Mouse (Mus musculus) right cerebral cortex, postnatal 10 days (tissue): ENCODE data around the gene Morf4l2.
"Not testable (repeated sequence)": the region's sequence is repeated elsewhere in the genome, so short reads cannot be mapped to it uniquely, and the experiment has no call there.

Experiments
- DNase-seq, 2 experiments: peaks; one replicate each; pipeline ENCODE4 v3.0.0; 2021; ENCODE audit warnings: low spot score in 2 of 2

Gene Morf4l2

DNA sequence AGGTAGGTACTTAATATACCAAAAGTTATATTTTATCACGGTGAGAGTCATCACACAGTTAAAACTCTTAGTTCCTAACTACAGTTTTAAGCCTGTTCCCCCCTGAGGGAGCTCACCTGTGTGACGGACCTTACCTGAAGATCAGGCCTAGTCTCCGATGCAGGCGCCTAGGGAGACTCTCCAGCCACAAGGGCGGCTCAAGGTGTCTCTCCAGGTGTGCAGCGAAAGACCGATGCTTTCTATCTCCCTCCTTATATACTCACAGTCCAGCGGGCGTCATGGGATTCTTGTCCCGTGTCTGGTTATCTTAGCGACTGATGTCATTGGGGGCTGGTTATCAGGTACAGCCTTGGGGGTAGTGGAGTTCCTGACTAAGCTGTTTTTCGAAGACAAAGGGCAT, at the start of gene Morf4l2:
Gene Morf4l2, minus strand, starts transcription at position 232 of the 400 bp plus-strand sequence.
- DNase-seq, result peak; percentile 21 to 29

DNA sequence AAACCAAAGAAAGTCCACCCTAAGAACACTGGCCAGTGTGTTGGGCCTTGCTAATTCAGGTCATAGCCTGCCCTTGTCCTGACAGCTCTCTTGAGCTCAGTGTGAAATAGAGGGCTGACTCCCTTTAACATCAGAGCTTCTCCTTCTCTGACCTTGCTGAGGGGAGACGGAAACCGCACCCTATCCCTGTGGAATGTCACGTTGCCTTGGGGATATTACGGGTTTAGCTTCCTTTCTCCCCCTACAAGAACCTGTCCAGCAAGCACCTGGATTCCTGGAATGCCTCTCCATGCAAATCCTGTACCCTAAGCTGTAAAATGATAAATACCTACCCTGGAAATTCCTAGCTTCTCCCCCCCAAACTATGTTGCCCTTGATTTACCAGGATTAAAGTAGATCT, 46.0 kb upstream of the Morf4l2 start:
- DNase-seq, result no peak

DNA sequence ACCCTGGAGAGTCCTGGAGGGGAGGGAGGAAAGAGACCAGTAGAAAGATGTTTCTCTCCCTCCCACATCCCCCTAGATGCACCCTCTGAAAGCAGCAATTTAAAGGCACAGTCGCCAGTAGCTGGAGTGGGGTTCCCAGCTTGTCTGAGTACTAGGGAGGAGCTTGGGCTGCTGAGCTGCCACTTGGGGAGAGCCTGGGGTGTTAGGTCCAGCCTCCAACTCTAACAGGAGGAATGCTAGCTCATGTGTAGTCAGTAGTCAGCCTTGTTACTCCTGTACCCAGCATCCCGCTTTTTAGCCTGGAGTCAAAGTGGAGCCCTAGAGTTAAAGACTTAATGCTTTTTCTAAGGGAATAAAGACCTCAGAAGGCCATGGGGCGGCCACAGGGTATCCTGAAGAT, 36.6 kb upstream of the Morf4l2 start, which contains the start of gene Glra4:
Gene Glra4, minus strand, starts transcription at position 101 of the 400 bp plus-strand sequence.
- no peak for DNase-seq

DNA sequence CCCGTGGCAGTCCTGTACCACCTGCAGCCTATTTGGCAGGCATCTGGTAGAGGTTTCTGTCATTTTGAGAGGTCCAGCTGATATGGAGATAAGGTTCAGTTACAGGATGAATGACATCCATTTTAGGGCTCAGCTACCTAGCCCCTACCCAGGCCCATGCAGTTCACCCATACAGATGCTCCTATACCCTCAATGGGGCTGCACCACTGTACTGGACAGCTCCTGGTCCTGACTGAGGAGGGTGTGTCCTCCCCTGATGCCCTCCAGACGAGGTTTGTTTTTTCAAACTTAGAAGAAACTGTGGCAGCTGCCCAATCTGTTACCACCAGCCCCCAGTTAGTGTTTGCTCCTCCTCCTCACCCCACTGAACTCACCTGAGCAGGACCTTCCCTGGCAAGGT, 35.8 kb upstream of the Morf4l2 start:
- no peak for DNase-seq

DNA sequence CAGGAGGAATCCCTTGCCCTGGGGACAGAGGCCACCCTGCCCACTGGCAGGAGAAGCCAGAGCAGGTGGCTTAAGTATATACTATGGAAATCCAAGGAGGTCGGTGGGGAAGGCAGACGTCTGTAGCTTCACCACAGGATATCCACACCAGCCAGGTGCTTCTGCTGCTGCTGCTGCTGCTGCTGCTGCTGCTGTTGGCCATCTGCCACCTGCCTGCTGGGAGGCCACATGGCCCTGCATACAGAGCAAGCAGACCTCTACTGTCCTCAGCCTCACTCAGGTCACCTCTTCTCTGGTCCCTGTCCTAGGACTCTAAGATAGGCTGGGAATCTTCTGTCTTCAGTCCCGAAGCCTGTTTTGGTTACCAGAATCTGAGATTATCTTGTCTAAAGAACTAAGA, 34.6 kb upstream of the Morf4l2 start:
- DNase-seq, result no peak

DNA sequence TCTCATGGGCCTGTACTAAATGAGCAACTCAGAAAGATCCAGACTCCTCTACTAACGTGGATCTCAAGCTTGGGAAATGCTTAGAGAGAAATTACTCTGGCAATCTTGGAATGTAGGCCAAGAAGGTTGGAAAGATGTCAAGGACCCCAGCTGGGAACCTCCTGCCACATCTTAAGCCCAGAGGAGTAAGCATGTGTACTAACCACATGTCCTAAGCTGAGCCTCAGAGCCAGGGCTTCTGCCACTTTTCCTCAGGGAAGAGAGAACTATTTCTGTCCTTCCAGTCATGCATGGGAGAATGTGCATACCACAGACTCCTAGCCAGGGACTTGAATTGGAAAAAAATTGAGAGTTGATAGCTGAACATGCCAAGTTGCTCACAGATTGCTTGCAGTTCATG, 29.5 kb upstream of the Morf4l2 start:
- DNase-seq, result no peak

DNA sequence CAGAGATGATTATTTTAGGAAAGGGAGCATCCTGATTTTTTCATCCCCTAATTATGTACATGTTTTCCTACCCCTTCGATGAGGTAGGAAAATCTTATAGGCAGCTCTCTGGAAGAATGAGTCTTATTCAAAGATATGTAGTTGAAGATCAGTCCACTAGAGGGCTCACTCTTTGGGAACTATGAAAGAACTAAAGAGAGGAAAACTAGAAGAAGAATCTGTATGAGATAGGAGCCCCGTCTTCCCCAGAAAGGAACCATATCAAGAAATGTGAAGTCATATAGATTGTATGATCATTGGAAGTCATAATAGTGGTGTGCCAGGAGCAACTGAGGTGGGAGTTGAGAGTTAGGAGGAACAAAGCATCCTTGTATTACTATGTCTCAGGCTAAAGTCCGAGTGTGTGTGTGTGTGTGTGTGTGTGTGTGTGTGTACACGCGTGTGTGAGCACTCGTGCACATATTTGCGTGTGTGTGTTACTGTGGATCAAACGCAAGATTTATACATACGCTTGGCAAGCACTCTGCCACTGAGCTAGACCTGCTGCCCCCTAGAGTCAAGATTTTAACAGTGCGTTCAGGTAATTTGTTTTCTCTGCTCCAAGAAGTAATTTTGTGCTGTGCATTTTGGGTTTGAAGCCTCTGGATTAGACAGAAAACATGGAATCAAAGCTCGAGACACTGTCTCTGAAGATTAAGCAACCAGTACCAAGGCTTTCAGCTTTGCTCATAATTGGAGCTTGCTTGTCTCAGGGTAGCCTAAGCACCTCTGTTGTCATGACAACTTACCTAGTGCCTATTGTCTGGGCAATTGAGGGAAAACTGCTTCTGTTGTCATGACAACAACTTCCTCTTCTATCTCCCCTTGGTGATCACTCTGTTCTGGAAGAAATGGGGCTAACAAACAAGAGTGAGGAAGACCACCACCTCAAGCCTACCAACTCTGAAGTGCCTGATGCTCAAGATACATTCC, 17.9 kb upstream of the Morf4l2 start:
- DNase-seq, result no peak

DNA sequence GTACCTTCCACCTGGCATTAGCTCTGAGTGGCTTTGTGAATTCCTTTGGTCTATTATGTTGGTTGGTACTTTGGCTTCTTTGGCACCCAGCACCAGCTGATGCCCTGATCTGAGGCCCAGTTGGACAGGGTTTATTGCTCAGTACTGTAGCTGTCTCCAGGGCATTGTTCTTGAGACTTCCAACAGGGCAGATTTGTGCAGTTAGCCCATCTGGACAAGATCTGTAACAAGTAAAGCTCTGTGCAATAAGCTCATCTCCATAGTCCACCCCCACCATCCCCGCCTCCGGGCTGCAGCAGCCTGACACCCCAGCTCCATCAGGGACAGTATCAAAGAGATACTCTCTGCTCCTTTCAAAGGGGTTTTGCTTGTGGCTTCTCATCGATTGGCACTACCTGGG, 12.0 kb upstream of the Morf4l2 start:
- DNase-seq, result no peak

DNA sequence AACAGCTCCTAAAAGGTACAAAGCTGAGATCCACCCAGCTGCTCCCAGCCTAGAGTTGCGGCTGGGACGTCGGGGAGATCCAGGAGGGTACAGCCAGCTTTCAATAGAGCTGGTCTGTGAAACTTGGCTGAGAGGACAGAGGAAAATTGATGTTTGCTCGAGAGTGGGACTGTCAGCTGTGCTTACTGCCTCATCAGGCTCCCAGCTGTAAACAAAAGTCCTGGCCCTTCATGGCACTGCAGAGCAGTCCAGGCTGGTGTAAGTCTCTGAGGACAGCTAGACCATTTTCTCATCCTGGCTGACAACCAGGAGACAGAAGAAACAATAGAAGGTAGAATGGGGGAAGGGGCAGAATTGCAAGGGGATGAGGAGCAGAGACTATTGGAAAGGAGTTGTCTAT, 5.8 kb upstream of the Morf4l2 start:
- no peak for DNase-seq

DNA sequence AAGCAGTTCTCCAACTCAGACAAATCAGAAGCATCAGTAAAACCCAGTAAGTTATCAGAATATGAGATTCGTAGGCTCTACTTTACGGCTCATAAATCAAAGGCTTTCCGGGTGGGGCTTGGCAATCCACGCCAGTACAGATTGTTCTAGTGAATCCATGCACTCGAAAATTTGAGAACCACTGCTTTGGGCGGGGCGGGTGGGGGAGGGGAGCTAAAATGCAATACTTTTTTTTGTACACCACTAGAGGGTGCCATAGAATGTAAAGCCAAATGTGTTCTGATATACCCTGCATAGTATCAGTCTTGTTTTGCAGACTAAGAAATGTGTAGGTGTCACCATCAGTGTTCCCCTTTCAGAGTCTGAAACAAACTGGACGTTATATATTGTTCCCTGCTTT, 1.2 kb upstream of the Morf4l2 start:
- no peak for DNase-seq

DNA sequence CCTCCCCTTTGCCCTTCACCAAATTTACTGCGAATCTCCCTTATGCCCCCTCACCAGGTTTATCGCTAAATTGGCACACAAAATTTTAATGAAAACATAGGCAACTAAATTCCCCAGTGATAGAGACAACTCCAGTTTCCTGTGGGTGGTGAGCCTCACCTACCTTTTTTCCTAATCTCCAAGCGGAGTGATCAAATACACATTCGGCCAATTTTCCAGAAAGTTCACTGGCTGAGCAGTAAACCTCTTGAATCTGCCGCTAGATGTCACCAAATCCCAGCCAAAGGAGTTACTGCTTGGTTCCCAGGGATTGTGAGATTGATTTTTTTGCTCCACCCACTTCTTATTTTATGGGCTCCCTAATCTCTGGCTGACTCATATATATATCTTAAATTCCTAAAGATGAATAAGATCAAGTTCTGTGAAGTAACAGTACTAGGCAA, 808 bp downstream of the Morf4l2 start:
- DNase-seq, result peak; percentile 70 to 71

DNA sequence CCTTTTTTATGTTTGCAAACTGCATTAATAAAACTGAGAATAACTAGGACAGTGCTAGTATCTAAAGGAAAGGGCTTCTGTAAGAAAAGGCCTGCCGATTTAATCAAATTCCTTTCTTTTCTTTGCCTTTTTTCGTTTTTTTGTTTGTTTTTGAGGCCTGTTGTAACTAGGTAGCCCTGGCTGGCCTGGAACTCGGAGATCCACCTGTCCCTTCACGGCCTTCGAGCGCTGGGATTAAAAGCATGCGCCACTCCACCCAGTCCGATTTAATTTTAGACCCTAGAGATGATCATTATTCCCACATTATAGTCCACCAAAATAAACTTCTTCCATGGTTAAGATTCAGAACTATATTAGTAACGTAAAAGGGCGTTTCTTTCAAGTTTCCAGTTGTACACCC, 1.2 kb downstream of the Morf4l2 start:
- peak in 1 of 2 experiments; percentile 27 for DNase-seq

DNA sequence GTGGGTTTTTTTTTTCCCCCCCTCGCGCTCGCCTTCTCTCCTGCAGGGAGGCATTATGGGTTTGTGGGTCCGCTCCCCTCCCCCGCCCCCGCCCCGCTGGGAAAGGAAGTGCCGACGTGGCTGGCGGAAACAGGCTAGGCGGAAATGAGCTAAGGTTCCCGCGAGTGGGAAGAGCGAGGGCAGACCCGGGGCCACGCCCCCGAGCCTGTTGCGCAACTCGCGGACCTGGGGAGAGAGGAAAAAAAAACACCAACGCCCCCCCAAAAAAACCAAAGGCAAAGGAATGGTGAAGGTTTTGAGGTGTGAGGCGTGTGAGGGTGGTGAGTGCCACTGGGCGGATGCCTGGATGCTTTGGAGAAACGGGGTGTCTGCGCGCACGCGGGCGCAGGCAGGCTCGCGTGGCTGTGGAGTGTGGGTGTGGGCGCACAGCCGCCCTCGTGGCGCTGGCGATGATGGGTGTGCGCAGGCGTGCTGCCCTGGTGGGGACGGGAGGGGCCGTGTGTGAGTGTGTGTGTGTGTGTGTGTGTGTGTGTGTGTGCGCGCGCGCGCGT, 1.8 kb downstream of the Morf4l2 start:
- DNase-seq, result peak; percentile 88

DNA sequence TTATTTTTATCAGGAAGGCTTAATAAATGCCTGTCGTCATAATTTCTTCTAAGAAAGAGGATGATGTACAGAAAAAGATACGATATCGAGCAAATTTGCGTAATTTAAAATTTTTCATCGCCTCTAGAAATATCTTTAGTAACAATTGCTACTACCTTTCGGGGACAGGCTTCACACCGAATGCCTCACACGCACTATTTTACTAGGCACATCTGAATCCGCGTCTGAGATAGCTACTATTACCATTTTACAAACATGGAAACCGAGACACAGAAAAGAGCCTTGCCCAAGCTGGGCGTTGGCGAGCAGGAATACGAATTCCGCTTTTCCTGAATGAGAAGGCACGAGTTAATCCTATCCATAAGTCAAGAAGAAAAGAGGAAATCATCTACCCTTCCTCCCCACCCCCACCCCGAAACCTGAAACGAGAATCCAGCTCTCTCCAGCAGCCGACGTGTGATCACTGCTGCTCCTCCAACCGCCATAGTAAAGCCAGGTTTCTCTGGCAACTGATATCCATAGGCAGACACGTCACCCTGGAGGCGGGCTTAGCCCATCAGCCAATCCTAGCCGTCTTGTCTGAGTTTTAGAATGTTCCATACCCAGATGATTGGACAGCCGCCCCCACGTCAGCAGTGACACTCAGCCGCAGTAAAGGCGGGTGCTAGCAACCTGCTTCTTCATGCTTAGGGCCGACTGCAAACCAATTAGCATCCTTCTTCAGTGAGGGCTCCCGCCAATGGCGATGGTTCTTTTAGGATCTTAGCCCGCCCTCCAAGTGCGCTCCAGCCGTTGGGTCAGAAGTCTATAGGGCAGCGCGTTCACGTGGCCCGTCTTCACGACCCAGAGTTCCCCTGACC, 2.5 kb downstream of the Morf4l2 start:
- DNase-seq, result peak; percentile 95 to 98

DNA sequence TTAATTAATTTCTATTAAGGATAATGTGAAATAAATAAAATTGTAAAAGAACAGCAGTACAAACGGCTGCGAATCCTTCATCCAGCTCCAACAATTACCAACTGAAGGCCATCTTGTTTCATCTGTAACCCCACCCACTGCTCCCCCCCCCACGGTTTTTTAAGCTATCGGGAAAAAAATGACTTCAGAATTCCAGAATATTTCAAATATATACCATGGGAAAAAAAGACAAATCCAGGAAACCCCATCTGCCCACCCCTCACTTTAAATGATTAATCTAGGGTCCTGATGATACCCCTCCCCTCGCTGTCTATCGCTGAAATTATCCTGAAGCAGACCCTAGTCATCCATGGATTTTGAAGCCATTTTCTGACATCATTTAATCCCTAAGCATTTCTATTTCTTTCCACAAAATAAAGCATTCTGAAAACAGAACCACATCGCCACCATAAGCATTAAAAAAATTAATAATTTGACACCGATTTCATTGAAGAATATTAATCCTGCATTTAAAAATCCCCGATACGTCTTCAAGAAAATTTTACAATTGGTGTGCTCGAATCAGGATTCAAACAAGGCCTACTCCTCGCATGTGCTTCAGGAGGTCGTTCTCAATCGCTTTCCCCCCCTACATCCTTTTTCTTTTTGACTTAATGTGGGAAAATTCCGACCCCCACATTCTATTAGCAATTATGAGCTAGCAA, 3.3 kb downstream of the Morf4l2 start:
- DNase-seq, result no peak

DNA sequence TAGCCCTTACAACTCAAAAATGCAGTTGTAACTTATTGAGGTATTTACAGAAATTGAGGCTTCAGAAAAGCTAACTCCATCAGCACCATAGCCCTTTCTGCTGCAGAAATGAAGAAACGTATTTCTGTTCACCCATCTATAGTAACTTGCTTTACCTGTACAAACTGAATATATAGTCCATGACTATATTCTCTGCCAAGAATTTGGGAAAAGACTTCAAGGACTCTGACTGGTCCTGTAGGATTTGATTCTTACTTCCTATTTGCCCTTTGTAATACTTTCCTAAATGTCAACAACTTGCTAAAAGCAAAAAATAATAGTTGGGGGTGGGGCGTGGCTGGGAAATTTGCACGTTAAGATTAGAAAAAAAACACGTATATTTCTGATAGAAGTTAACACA, 11.5 kb downstream of the Morf4l2 start:
- DNase-seq, result no peak

DNA sequence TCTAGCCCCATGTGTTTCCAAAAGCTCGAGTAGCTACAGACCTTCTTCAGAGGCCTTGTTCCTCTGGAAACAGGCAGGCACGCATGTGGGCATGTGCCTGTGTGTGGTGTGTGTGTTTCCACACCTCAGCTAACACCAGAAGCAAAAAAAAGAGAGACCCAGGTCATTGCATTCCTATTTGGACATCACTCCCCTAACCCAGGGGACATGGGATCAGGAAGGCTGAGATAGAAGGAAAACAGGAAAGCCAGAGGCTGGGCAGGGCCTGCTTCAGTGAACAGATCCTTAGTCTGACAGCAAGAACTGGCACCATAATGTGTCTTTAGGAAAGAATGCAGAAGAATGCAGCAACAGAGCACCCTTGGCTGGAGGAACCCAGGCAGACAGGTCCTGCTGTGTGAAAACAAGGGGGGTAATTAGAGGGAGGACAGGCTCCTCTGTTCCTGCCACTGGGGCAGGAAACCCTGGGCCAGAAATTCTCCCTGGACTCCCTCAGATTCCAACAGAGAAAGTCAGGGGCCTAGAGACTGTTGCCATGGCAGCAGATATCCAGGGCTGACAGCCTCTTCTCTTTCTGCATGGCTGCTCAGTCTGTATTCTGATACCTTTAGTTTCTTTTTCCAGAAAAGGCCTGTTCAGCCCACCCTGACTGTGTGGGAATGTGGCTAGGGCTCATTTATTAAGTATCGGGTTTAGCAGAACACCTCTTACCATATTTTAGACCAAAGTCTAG, 28.6 kb downstream of the Morf4l2 start:
- DNase-seq, result not testable (repeated sequence)

DNA sequence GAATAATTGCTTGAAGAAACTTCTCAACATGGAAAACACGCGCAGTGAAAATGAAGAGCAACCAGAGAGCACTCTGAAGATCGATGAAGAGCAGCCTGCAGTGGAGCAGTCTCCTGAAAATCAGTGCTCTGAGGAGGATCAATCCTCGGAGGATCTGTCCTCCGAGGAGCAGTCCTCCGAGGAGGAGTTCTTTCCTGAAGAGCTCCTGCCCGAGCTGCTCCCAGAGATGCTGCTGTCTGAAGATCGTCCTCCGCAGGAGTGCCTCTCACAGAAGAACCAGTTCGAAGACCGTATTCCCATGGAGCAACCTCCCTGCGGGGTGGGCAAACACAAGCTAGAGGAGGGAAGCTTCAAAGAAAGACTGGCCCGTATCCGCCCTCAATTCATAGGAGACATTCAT, 34.7 kb downstream of the Morf4l2 start:
- no peak for DNase-seq

DNA sequence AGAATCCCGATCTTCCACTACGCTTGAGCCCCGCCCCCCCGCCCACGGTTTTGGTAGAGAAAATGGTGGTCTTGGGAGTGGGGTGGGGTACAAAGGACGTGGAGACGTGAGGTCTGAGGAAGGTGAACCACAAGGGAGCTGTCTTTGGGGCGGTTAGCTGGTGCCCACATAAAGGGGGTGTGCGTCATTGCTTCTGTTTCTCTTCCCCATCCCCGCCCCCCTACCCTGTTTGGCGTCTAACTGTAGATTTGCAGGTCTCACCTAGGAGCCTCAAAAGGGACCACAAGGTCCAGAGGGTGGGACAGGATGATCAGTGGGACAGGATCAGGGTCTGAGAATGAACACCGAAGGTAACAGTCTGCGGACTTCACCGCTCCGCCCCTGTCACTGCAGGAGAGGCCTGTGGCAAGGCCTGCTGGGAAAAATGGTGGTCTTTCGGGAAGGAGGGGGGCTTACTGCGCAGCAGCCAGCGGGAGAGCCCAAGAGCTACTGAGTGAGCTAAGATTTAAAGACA, 35.3 kb downstream of the Morf4l2 start:
- DNase-seq, result peak; percentile 70

DNA sequence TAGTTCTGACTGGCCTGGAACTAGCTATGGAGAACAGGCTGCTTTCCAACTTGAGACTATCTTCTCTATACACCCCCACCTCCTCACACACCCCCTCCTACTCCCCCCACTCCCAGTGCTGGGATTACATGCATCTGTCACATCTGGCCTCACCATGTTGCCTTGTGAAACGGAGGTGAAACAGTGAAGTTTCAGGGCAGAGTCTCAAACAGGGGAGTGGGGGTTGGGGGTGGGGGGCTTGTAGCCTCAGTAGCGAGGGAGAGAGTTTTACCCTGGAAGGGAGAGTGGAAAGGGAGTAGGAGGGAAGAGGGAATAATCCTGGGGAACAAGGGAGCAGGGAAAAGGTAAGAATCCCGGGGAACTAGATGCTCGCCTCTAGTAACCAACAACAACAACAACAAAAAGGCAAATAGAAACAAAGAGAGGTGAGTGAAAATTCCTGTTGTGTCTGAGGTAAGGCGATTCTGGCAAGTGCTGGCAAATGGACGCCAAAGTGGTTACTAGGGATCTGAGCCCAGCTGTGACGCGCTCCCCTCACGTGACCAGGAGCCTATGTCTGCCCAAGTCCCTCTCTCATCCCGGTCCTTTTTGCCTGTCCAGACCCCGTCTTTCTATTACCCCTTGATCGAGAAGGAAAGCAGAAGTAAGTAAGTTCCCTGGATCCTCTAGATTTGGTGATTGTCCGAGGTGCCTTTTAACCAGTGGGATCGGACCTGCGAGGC, 35.9 kb downstream of the Morf4l2 start, which contains the start of gene Tceal1:
Gene Tceal1, plus strand, starts transcription at position 537 of the 722 bp plus-strand sequence.
- DNase-seq, result peak; percentile 78 to 87
